Mouse (Mus musculus) small intestine, adult 2 months (tissue): ENCODE measurements around the gene Galntl5. TPM values are rescaled to one million over a fixed set of nuclear protein-coding genes. Genes with fewer than 3 reads are reported as not detected.
"Not testable (repeated sequence)": the region's sequence is repeated elsewhere in the genome, so short reads cannot be mapped to it uniquely, and the experiment has no call there.

Experiments used
- H3K27ac ChIP-seq: fragments of 200-500 bp; 2 replicates; pipeline ENCODE4 v1.5.1; 2012; ENCODE audit warnings: low read depth, low read length, control low read depth, inconsistent platforms; ENCODE audit not compliant: insufficient read depth
- H3K27me3 ChIP-seq: fragments of 200-500 bp; 2 replicates; pipeline ENCODE4 v1.6.1; 2012; ENCODE audit warnings: mild to moderate bottlenecking, moderate library complexity, low read length, inconsistent platforms; ENCODE audit not compliant: control insufficient read depth, insufficient read depth
- H3K36me3 ChIP-seq: fragments of 200-500 bp; 2 replicates; pipeline ENCODE4 v1.6.1; 2012; ENCODE audit warnings: mild to moderate bottlenecking, low read length, control low read depth, inconsistent platforms; ENCODE audit not compliant: control insufficient read depth, insufficient read depth
- H3K4me1 ChIP-seq: fragments of 200-500 bp; 2 replicates; pipeline ENCODE4 v1.6.1; 2012; ENCODE audit warnings: low read length, inconsistent platforms, mixed read lengths; ENCODE audit not compliant: control insufficient read depth, insufficient read depth, insufficient read length
- H3K4me3 ChIP-seq: fragments of 200-500 bp; 2 replicates; pipeline ENCODE4 v1.5.1; 2012; ENCODE audit warnings: low read depth, mild to moderate bottlenecking, control low read depth, inconsistent platforms, low read length, moderate library complexity
- CTCF ChIP-seq: fragments of 200-500 bp; IDR thresholded peaks from 2 replicates; pipeline ENCODE4 v1.5.1; 2012; ENCODE audit warnings: low read depth, mild to moderate bottlenecking, control low read depth, inconsistent platforms, low read length, moderate library complexity, mixed read lengths; ENCODE audit not compliant: insufficient replicate concordance, insufficient read length; ENCODE audit errors: extremely low read depth
- POLR2A ChIP-seq: fragments of 200-500 bp; IDR thresholded peaks from 2 replicates; pipeline ENCODE4 v1.6.1; 2012; ENCODE audit warnings: low read depth, mild to moderate bottlenecking, control low read depth, inconsistent platforms, low read length, moderate library complexity
- WGBS: fragments of 180-500 bp; shearing (Covaris S2); methylation state at CpG from one replicate; pipeline ENCODE4 v1.1.7; 2018; 5-methylcytosine and 5-hydroxymethylcytosine counted together
- polyA plus RNA-seq: library from polyadenylated mRNA; depleted of rRNA; stranded (reverse); fragments of >200 nt; gene quantifications from 2 replicates; pipeline ENCODE4 v1.2.3, GENCODE M21; 2012

Galntl5 gene
- polyA plus RNA-seq, 1 experiment, result not detected

DNA sequence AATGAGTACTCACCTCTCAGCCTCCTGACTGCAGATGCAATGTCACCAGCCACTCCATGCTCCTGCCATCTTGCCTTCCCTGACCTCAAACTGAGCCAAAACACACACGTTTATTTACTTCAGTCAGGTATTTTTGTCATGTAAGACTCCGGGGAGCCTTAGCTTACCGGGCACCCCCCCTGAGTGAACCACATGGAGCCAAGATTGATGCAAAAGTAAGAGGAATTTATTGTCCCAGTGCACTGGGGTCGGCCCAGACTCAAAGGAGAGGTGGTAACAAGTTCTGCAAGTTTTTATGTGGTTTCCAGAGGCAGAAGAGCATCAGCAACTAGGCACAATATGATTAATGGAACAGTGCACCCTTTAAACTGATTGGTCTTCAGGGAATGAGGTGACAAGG, 24.1 kb upstream of the Galntl5 start:
- H3K27me3 ChIP-seq, result no peaks in the 10 kb centered on the region
- TF ChIP-seq CTCF, result no peak
- no peak for TF ChIP-seq POLR2A
- H3K36me3 ChIP-seq, result no peaks in the 10 kb centered on the region
- no peaks in the 10 kb centered on the region for H3K4me1 ChIP-seq
- no peak overlapping the region for H3K27ac ChIP-seq
- WGBS, result 33% methylated on average over 4 of the region's 4 CpGs
- no peak overlapping the region for H3K4me3 ChIP-seq

DNA sequence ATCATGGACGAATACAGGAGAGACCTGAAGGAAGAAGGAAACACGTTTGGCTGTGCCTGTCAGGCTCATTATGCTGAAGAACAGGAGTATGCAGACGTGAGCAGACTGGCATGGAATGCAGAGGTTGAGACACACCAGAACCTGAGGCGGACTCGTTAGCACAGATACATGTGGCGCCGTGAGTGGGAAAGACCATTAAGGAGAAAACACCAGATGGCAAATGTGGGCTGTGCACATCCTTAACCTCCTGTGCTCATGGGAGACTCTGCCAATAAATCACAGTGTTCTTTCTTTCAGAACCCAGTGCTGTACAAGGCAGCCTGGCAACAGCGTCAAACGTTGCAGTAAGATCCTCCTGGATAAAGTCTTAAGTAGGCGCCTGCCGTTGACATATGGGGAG, 20.7 kb upstream of the Galntl5 start:
- 75% methylated on average over 11 of the region's 11 CpGs for WGBS
- Histone ChIP-seq H3K36me3 (no peaks in the 10 kb centered on the region), H3K4me3 (no peak overlapping the region), H3K27ac (no peak overlapping the region), H3K4me1 (no peaks in the 10 kb centered on the region), H3K27me3 (no peaks in the 10 kb centered on the region)
- TF ChIP-seq POLR2A (no peak), CTCF (no peak)

DNA sequence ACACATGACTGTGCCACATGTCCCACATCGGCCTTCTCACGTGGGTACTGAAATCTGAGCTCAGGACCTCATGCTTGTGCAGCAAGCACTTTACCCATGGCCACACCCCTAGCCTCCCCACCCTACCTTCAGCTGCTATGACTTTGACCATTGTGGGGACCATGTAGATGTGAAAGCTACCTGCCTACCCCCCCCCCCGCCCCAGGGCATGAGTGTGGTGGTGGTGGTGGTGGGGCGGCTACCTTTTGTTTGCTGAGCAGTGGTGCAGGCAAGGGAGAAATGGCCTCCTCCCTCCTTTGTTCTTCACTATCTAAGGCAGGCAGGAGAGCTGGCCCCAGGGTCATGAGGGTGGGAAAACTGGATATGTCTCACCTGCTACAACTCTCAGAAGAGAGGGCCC, 18.3 kb upstream of the Galntl5 start:
- Histone ChIP-seq H3K4me3 (no peak overlapping the region), H3K27ac (no peak overlapping the region), H3K36me3 (no peaks in the 10 kb centered on the region), H3K4me1 (no peaks in the 10 kb centered on the region), H3K27me3 (no peaks in the 10 kb centered on the region)
- WGBS, result 43% methylated on average over 4 of the region's 4 CpGs
- TF ChIP-seq POLR2A (no peak), CTCF (no peak)

DNA sequence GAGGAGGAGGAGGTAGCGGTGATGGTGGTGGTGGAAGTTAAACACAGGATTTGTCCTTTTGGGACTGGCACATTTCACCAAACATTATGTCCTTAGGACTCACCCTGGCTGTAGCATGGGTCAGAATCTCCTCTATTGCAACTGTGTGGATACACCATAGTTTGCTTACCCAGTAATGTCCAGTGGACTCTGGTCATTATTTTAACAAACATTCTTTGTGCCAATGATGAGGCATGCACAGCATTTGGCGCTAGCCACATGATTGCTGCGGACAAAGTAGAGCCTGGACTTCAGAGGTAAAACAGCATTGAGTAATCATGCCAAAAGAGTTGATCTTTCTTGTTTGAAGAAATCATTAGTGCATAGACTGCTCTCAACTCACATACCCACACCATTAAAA, 17.3 kb upstream of the Galntl5 start:
- WGBS, result 86% methylated on average over 3 of the region's 3 CpGs
- no peak for TF ChIP-seq CTCF
- no peak for TF ChIP-seq POLR2A
- H3K27ac ChIP-seq, result no peak overlapping the region
- H3K27me3 ChIP-seq, result no peaks in the 10 kb centered on the region
- no peaks in the 10 kb centered on the region for H3K4me1 ChIP-seq
- no peaks in the 10 kb centered on the region for H3K36me3 ChIP-seq
- H3K4me3 ChIP-seq, result no peak overlapping the region

DNA sequence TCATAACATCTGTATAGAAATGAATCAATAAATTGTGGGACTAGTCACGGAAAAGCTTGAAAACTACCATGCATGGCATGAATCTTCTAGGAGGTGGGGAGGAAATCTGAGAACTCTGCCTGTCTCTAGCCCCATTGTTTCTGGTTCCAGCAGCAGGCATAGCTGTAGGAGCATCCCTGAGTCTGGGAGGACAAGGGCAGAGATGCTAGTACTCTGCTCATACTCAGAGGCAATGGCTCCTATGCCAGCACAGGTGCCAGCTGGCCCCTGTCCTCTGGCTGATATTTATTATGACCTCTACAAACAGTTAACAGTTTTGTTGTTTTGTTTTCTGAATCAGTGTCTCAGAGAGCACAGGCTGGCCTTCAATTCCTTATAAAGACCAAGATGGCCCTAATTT, 16.9 kb upstream of the Galntl5 start:
- TF ChIP-seq POLR2A (no peak), CTCF (no peak)
- 90% methylated on average over 1 of the region's 1 CpGs for WGBS
- no peak overlapping the region for H3K4me3 ChIP-seq
- no peak overlapping the region for H3K27ac ChIP-seq
- no peaks in the 10 kb centered on the region for H3K27me3 ChIP-seq
- no peaks in the 10 kb centered on the region for H3K4me1 ChIP-seq
- no peaks in the 10 kb centered on the region for H3K36me3 ChIP-seq

DNA sequence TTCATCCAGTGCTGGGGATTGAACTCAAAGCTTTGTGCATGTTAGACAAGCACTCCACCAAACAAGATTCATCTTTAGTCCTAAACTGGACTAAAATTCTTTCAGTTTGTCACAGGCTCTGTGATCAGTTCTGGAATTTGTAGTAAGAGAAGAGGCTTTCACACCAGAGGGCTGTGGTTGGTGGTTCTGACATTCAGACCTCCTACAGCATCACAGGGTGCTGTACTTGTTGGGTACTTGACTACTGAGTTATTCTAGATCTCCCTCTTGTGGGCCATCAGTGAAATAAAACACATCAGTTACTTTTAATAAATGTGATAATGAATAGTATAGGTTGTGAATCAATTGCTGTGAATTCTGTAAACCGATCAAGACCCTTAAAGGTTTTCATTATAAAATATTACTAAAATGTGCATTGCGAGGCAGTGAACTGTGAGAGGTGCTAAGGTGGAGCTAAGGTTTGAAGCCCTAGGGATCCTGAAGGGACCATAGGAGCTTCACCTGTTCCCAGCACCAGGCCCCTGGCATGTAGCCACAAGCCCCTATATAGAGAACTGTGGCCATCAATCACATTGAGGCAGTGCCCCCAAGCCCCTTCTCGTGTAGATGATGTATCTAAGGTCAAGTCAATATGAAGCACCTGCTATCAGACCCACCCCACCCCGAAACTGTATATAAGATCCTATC, 16.0 kb upstream of the Galntl5 start:
- no peak overlapping the region for H3K4me3 ChIP-seq
- no peak overlapping the region for H3K27ac ChIP-seq
- H3K27me3 ChIP-seq, result no peaks in the 10 kb centered on the region
- no peaks in the 10 kb centered on the region for H3K36me3 ChIP-seq
- WGBS, result 72% methylated on average over 4 of the region's 4 CpGs
- H3K4me1 ChIP-seq, result no peaks in the 10 kb centered on the region
- no peak for TF ChIP-seq POLR2A
- TF ChIP-seq CTCF, result no peak

DNA sequence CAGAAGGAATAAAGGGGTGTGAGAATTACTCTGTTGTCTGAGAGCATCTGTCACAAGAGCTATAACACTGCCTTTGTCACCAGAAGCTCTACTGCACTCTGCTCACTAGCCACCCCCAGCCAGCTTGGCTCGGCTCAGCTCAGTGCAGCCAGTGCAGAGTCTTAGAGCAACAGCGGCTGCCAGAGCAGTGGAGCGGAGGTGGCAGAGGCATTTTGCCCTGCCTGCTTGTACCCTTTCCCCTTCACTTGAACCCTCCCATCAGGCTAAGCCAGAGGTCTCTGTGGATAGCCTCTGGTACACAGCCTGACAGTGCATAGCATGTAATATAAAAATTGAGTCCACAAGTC, 15.5 kb upstream of the Galntl5 start:
- Histone ChIP-seq H3K36me3 (no peaks in the 10 kb centered on the region), H3K4me3 (no peak overlapping the region), H3K27me3 (no peaks in the 10 kb centered on the region), H3K4me1 (no peaks in the 10 kb centered on the region), H3K27ac (no peak overlapping the region)
- no peak for TF ChIP-seq POLR2A
- no peak for TF ChIP-seq CTCF
- WGBS, result 82% methylated on average over 3 of the region's 3 CpGs

DNA sequence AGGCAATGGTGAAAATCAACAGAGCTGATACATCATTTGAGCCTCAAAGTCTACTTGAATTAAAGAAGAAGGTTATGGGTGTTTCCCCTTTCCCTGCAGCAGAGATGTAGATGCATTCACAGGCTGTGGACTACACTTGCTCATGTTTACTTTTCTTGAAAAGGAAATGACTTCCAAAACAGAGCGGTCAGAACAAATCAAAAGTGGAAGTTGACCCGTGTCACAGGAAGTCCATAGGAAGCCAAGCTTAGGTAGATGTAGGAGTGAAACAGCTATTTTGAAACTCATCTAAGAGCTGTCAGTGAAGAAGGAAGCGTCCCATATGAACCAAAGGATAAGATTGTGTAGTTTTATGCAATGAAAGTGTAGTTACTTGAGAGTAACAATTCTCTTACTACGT, 14.6 kb upstream of the Galntl5 start:
- Histone ChIP-seq H3K27me3 (no peaks in the 10 kb centered on the region), H3K36me3 (no peaks in the 10 kb centered on the region), H3K4me3 (no peak overlapping the region), H3K27ac (no peak overlapping the region), H3K4me1 (no peaks in the 10 kb centered on the region)
- no peak for TF ChIP-seq POLR2A
- no peak for TF ChIP-seq CTCF
- 59% methylated on average over 4 of the region's 4 CpGs for WGBS

DNA sequence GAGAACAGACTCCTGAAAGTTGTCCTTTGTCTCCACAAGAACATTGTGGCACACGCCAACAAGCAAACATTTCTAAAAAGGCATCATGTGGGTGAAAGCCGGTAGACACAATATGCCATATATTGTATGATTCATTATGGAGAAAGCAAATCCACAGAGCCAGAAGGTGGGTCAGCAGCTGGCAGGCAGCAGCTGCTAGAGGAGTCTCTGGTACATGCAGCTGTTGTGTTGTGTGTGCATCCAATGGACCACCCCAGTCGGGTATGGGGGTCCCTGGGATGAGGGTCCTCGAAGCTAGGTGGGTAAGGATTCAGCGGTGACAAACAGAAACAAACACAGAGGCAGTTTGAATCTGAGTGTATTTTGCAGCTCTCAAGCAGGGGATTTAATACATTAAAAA, 3.3 kb upstream of the Galntl5 start:
- H3K27me3 ChIP-seq, H3K4me3 ChIP-seq, H3K36me3 ChIP-seq, H3K27ac ChIP-seq, H3K4me1 ChIP-seq: not testable (repeated sequence)
- WGBS, result 90% methylated on average over 5 of the region's 5 CpGs

DNA sequence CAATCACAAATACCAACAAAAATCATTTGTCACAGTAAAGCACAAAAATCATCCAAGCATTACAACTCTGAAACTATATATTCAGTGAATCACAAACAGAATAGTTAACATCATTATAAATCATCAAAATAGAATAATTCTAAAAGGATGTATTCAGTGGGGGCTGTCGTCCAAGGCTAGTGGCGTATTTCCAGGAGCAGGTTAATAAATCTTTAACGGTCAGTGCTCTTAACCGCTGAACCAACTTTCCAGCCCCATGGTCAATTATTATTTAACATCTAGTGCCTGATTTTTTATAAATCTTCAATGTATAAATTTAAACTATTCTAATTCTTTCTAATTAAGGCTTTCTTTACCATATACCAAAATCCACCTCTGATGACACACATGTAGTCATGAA, 2.7 kb upstream of the Galntl5 start:
- not testable (repeated sequence) for H3K27me3 ChIP-seq, H3K27ac ChIP-seq, H3K4me1 ChIP-seq, H3K36me3 ChIP-seq, H3K4me3 ChIP-seq
- WGBS, result 85% methylated on average over 4 of the region's 4 CpGs
